ENCODE assay signal across 20 mouse cellular contexts in the genomic region with DNA sequence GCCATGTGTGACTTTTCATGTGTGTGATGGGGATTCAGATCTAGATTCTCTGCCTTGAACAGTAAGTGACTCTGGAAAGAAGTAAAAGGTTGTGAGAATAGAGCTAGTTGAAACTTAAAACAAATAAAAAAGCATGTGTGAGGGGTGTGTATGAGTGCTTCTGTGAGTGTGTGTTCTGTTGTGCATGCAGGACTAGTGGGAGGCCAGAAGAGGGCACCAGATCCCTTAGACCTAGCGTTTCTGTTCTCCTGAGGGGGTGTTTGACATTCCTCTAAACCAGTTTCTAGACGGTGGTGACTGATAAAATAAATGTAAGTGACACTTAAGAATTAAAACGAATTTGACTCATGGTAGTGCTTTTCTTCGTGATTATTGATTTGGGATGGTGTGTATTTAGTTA. TPM values are rescaled to one million over a fixed set of nuclear protein-coding genes. Genes with fewer than 3 reads are reported as not detected.
DNase-seq lines count a peak whose midpoint lies in the region; ATAC-seq and TF ChIP-seq lines count a peak whose summit lies in the region.
"Had no signal": no experiment of that assay in that cellular context is flagged by ENCODE, and none has a peak within 500 bp of the region (broad histone marks: within the 10 kb centered on the region; RNA-seq: fewer than 3 reads in every experiment).

No protein-coding gene starts in this region.

- TF ChIP-seq POLR2A in kidney, adult 2 months (IDR thresholded peaks at IDR 0.05; ENCODE audit: low read depth, low read length), result no peak

- 80% methylated on average over 4 of the region's 4 CpGs for WGBS in kidney, adult 2 months
- 59% methylated on average over 4 of the region's 4 CpGs for WGBS in lung, postnatal 0 days

- ATAC-seq in lung, postnatal 0 days, result no peak
- ATAC-seq: CD4-positive, CD25-positive, alpha-beta regulatory T cell, adult 4 months; forebrain, embryonic 13.5 days; inflammation-experienced regulatory T-cells, adult 6 months had no signal

- no peak overlapping the region for H3K4me3 ChIP-seq in kidney, adult 2 months (ENCODE audit: insufficient read depth, low read depth, low read length)
- H3K4me3 ChIP-seq in lung, postnatal 0 days (ENCODE audit: low read depth, low read length), result no peak overlapping the region
- H3K4me3 ChIP-seq: embryonic facial prominence, embryonic 15.5 days; forebrain, embryonic 13.5 days; neural tube, embryonic 13.5 days had no signal

- H3K4me1 ChIP-seq in kidney, adult 2 months (ENCODE audit: control insufficient read depth, insufficient read depth, low read length), result peaks cover under 1% of the 10 kb centered on the region; the same call in 1 of the 2 replicates
- no peaks in the 10 kb centered on the region for H3K4me1 ChIP-seq in lung, postnatal 0 days (ENCODE audit: insufficient read depth, low read depth, low read length)

- intact Hi-C loops in heart, postnatal 10 days (cut with DNase I), result no loop called here

- TF ChIP-seq CTCF in kidney, adult 2 months (conservative IDR thresholded peaks at IDR 0.05; ENCODE audit: insufficient read depth, insufficient read length, low read depth, low read length), result peak; percentile 42; the same call in 1 of the 2 replicates
- peak; percentile 58 for TF ChIP-seq CTCF in lung, postnatal 0 days (IDR thresholded peaks at IDR 0.05)

- H3K36me3 ChIP-seq in kidney, adult 2 months (ENCODE audit: control insufficient read depth, insufficient read depth, low read length), result no peaks in the 10 kb centered on the region
- H3K36me3 ChIP-seq in lung, postnatal 0 days (ENCODE audit: insufficient read depth, low read length), result no peaks in the 10 kb centered on the region
- H3K36me3 ChIP-seq: neural tube, embryonic 13.5 days had no signal

- no peak for TF ChIP-seq EP300 in lung, postnatal 0 days (IDR thresholded peaks at IDR 0.05)

- H3K9ac ChIP-seq in lung, postnatal 0 days (replicated peaks; ENCODE audit: low read depth), result no peak overlapping the region
- H3K9ac ChIP-seq: embryonic facial prominence, embryonic 15.5 days; forebrain, embryonic 13.5 days; neural tube, embryonic 13.5 days had no signal

- no peak overlapping the region for H3K27ac ChIP-seq in kidney, adult 2 months (ENCODE audit: insufficient read depth, low read depth, low read length)
- no peak overlapping the region for H3K27ac ChIP-seq in lung, postnatal 0 days (ENCODE audit: low read length)
- H3K27ac ChIP-seq: embryonic facial prominence, embryonic 15.5 days; forebrain, embryonic 13.5 days; neural tube, embryonic 13.5 days had no signal

- no peaks in the 10 kb centered on the region for H3K27me3 ChIP-seq in kidney, adult 2 months (replicated peaks; ENCODE audit: control insufficient read depth, insufficient read depth, low read length)
- no peaks in the 10 kb centered on the region for H3K27me3 ChIP-seq in lung, postnatal 0 days (replicated peaks; ENCODE audit: insufficient read depth, low read length)
- H3K27me3 ChIP-seq: embryonic facial prominence, embryonic 15.5 days; forebrain, embryonic 13.5 days; neural tube, embryonic 13.5 days had no signal

- H3K4me2 ChIP-seq in lung, postnatal 0 days (replicated peaks; ENCODE audit: low read depth, low read length), result no peak overlapping the region
- H3K4me2 ChIP-seq: embryonic facial prominence, embryonic 15.5 days; forebrain, embryonic 13.5 days; neural tube, embryonic 13.5 days had no signal

- DNase-seq in kidney, adult 2 months, result no peak
- DNase-seq in kidney, adult 18-20 months, result no peak
- DNase-seq in lung, postnatal 0 days (ENCODE audit: low spot score), result peak; percentile 30
- no peak for DNase-seq in lung, postnatal 10 days
- DNase-seq in R1 (ENCODE audit: low read depth, low spot score), result peak; percentile 74
- no peak for DNase-seq in heart, postnatal 10 days
- DNase-seq in thymus, postnatal 36 days, result no peak
- DNase-seq: adrenal gland, adult 2 months; cerebellum, adult 11-12 months; heart, postnatal 4 days; kidney, postnatal 36 days; left cerebral cortex, postnatal 4 days; lung, adult 18-20 months; retina, postnatal 1 day; thymus, adult 18-20 months had no signal

- H3K9me3 ChIP-seq in lung, postnatal 0 days (ENCODE audit: low read length), result no peaks in the 10 kb centered on the region
- H3K9me3 ChIP-seq: embryonic facial prominence, embryonic 15.5 days; forebrain, embryonic 13.5 days; neural tube, embryonic 13.5 days had no signal

RNA-seq across cellular contexts. Expression of a gene that starts 46.0 kb away (rescaled TPM):
- 45.6 and 58.8 TPM in 2 replicates for polyA plus RNA-seq in kidney, adult 2 months (2012; rRNA removed)
- 15.7 and 16.0 TPM in 2 replicates for polyA plus RNA-seq in lung, postnatal 0 days (2015; fragmentation: Nextera tagmentation; extraction: Ambion mirVana)
- total RNA-seq in heart, postnatal 10 days (2021), result 10 to 100 TPM; 62.1 to 68.0 TPM

Comparison
In these comparisons a context has a peak if more than half of its experiments do, and no peak if none do; other contexts are left out.
1. DNase-seq: peak in lung, postnatal 0 days (single experiment) and R1 (single experiment); none in kidney, adult 2 months (single experiment), kidney, adult 18-20 months (single experiment), lung, postnatal 10 days (single experiment), heart, postnatal 10 days (0 of 2) and thymus, postnatal 36 days (0 of 2).